Mouse (Mus musculus) lung, embryonic 14.5 days (tissue): ENCODE data around the gene Rdh9. TPM values are rescaled to one million over a fixed set of nuclear protein-coding genes. Genes with fewer than 3 reads are reported as not detected.

Experiments used
- ATAC-seq: fragments of 200-750 bp; cut with Nextera tagmentation; 2 replicates; pipeline ENCODE4 v1.8.0; 2017; ENCODE audit warnings: mild to moderate bottlenecking, moderate TSS enrichment, moderate library complexity; ENCODE audit not compliant: insufficient read depth
- DNase-seq: peaks from one replicate; pipeline ENCODE4 v3.0.0-alpha.2; 2015
- H3K27ac ChIP-seq: fragments of 300-500 bp; sonication (generic); 2 replicates; pipeline ENCODE4 v1.5.1; 2014; ENCODE audit warnings: low read depth, mild to moderate bottlenecking, moderate library complexity
- H3K27me3 ChIP-seq: fragments of 300-500 bp; sonication (generic); 2 replicates; pipeline ENCODE4 v1.6.1; 2014; ENCODE audit warnings: low read length, control low read depth; ENCODE audit not compliant: insufficient read depth
- H3K36me3 ChIP-seq: fragments of 300-500 bp; sonication (generic); 2 replicates; pipeline ENCODE4 v1.6.1; 2014; ENCODE audit warnings: control low read depth; ENCODE audit not compliant: insufficient read depth
- H3K4me1 ChIP-seq: fragments of 300-500 bp; sonication (generic); 2 replicates; pipeline ENCODE4 v1.6.1; 2014; ENCODE audit warnings: antibody characterized with exemption, control low read depth; ENCODE audit not compliant: insufficient read depth
- H3K4me2 ChIP-seq: fragments of 300-500 bp; sonication (generic); 2 replicates; pipeline ENCODE4 v1.6.1; 2014; ENCODE audit warnings: mild to moderate bottlenecking
- H3K4me3 ChIP-seq: fragments of 300-500 bp; sonication (generic); 2 replicates; pipeline ENCODE4 v1.5.1; 2014; ENCODE audit warnings: low read depth, low read length
- H3K9ac ChIP-seq: fragments of 300-500 bp; sonication (generic); 2 replicates; pipeline ENCODE4 v1.6.1; 2014
- H3K9me3 ChIP-seq: fragments of 300-500 bp; sonication (generic); 2 replicates; pipeline ENCODE4 v1.6.1; 2016; ENCODE audit warnings: low read depth, low read length, control low read depth
- CTCF ChIP-seq: IDR thresholded peaks from 2 replicates; pipeline ENCODE4 v1.5.1; 2016; ENCODE audit warnings: antibody characterized with exemption, low read depth
- WGBS: fragments of 180-500 bp; shearing (Covaris S2); extraction: QIAGEN DNeasy Blood & Tissue Kit; methylation state at CpG from one replicate; pipeline ENCODE4 v1.1.7; 2014; 5-methylcytosine and 5-hydroxymethylcytosine counted together
- polyA plus RNA-seq: library from polyadenylated mRNA; unstranded; fragments of >200 nt; fragmentation: Nextera tagmentation; extraction: Ambion mirVana; gene quantifications from 2 replicates; pipeline ENCODE4 v1.2.1, GENCODE M21; 2014

Gene Rdh9
- polyA plus RNA-seq: 0.34 TPM in 1 of 2 replicates, not detected in the other

- Histone ChIP-seq H3K4me2 (no peak within 1 kb of the TSS), H3K9me3 (no peaks in the 10 kb centered on the region), H3K4me1 (no peaks in the 10 kb centered on the region), H3K27me3 (no peaks in the 10 kb centered on the region), H3K9ac (no peak within 1 kb of the TSS), H3K4me3 (no peak within 1 kb of the TSS), H3K27ac (no peak within 1 kb of the TSS), H3K36me3 (no peaks in the 10 kb centered on the region)
- no peak for TF ChIP-seq CTCF
- ATAC-seq: no peak
- no peak for DNase-seq
- WGBS: 72% methylated on average over 2 of the region's 2 CpGs
These were observed at the start of gene Rdh9 for GRCm38 (mm10) chr10:127776011-127776410. Gene Rdh9, plus strand, starts transcription at chr10:127776386.

GRCm38 (mm10) chr10:127728437-127728836 is 47.7 kb upstream of the Rdh9 start:
- H3K4me1 ChIP-seq: no peaks in the 10 kb centered on the region
- 0 out of 2 replicates have a peak, but pooled peaks cover 2% of the 10 kb centered on the region for H3K27me3 ChIP-seq
- no peak for TF ChIP-seq CTCF
- H3K36me3 ChIP-seq: no peaks in the 10 kb centered on the region
- no peak overlapping the region for H3K4me3 ChIP-seq
- no peak overlapping the region for H3K4me2 ChIP-seq
- 71% methylated on average over 8 of the region's 8 CpGs for WGBS
- no peaks in the 10 kb centered on the region for H3K9me3 ChIP-seq
- DNase-seq (no peak), ATAC-seq (no peak)
- H3K27ac ChIP-seq: no peak overlapping the region
- no peak overlapping the region for H3K9ac ChIP-seq

GRCm38 (mm10) chr10:127730285-127730932 is 45.8 kb upstream of the Rdh9 start:
- Histone ChIP-seq H3K4me2 (no peak overlapping the region), H3K9me3 (no peaks in the 10 kb centered on the region), H3K27ac (no peak overlapping the region), H3K27me3 (0 out of 2 replicates have a peak, but pooled peaks cover 2% of the 10 kb centered on the region), H3K9ac (no peak overlapping the region), H3K4me1 (no peaks in the 10 kb centered on the region), H3K36me3 (no peaks in the 10 kb centered on the region), H3K4me3 (no peak overlapping the region)
- DNase-seq (no peak), ATAC-seq (peak; percentile 29; the same call in 1 of the 2 replicates)
- 60% methylated on average over 11 of the region's 11 CpGs for WGBS
- no peak for TF ChIP-seq CTCF

- Histone ChIP-seq H3K27ac (no peak overlapping the region), H3K27me3 (0 out of 2 replicates have a peak, but pooled peaks cover 1% of the 10 kb centered on the region), H3K4me1 (no peaks in the 10 kb centered on the region), H3K4me2 (no peak overlapping the region), H3K9me3 (no peaks in the 10 kb centered on the region), H3K9ac (no peak overlapping the region), H3K4me3 (no peak overlapping the region), H3K36me3 (no peaks in the 10 kb centered on the region)
- TF ChIP-seq CTCF: no peak
- ATAC-seq (no peak), DNase-seq (no peak)
- WGBS: 36% methylated on average over 9 of the region's 9 CpGs
These were observed 45.3 kb upstream of the Rdh9 start for GRCm38 (mm10) chr10:127730933-127731310.

- Histone ChIP-seq H3K27me3 (no peaks in the 10 kb centered on the region), H3K4me2 (no peak overlapping the region), H3K4me3 (no peak overlapping the region), H3K9ac (no peak overlapping the region), H3K9me3 (no peaks in the 10 kb centered on the region), H3K4me1 (no peaks in the 10 kb centered on the region), H3K27ac (no peak overlapping the region), H3K36me3 (no peaks in the 10 kb centered on the region)
- no peak for DNase-seq
- no peak for TF ChIP-seq CTCF
- no peak for ATAC-seq
- 21% methylated on average over 5 of the region's 5 CpGs for WGBS
These were observed 44.8 kb upstream of the Rdh9 start for GRCm38 (mm10) chr10:127731397-127731796.

- H3K4me2 ChIP-seq: no peak overlapping the region
- no peak overlapping the region for H3K4me3 ChIP-seq
- H3K9me3 ChIP-seq: no peaks in the 10 kb centered on the region
- no peak overlapping the region for H3K27ac ChIP-seq
- 35% methylated on average over 5 of the region's 5 CpGs for WGBS
- ATAC-seq: no peak
- peak; percentile 77 for DNase-seq
- H3K36me3 ChIP-seq: no peaks in the 10 kb centered on the region
- TF ChIP-seq CTCF: peak; percentile 70
- no peaks in the 10 kb centered on the region for H3K4me1 ChIP-seq
- no peak overlapping the region for H3K9ac ChIP-seq
- H3K27me3 ChIP-seq: no peaks in the 10 kb centered on the region
These were observed 41.8 kb upstream of the Rdh9 start for GRCm38 (mm10) chr10:127734434-127734833.

- WGBS: 76% methylated on average over 2 of the region's 2 CpGs
- no peak for DNase-seq
- H3K4me1 ChIP-seq: peaks cover 7% of the 10 kb centered on the region; the same call in 1 of the 2 replicates
- peaks cover under 1% of the 10 kb centered on the region; the same call in 1 of the 2 replicates for H3K36me3 ChIP-seq
- no peaks in the 10 kb centered on the region for H3K9me3 ChIP-seq
- no peak overlapping the region for H3K9ac ChIP-seq
- no peak overlapping the region for H3K4me2 ChIP-seq
- no peak for TF ChIP-seq CTCF
- H3K27me3 ChIP-seq: no peaks in the 10 kb centered on the region
- H3K4me3 ChIP-seq: no peak overlapping the region
- ATAC-seq: no peak
- no peak overlapping the region for H3K27ac ChIP-seq
These were observed 39.9 kb upstream of the Rdh9 start for GRCm38 (mm10) chr10:127736266-127736665.
